Mouse (Mus musculus) urinary bladder, postnatal 10 days (tissue): ENCODE results near the gene Aip.

Source experiments
- DNase-seq: peaks from one replicate; pipeline ENCODE4 v3.0.0; 2022; ENCODE audit warnings: low spot score

Aip gene

GRCm38 (mm10) chr19:4113186-4113805, 12.4 kb downstream of the Aip start:
- peak; percentile 50 for DNase-seq

DNA sequence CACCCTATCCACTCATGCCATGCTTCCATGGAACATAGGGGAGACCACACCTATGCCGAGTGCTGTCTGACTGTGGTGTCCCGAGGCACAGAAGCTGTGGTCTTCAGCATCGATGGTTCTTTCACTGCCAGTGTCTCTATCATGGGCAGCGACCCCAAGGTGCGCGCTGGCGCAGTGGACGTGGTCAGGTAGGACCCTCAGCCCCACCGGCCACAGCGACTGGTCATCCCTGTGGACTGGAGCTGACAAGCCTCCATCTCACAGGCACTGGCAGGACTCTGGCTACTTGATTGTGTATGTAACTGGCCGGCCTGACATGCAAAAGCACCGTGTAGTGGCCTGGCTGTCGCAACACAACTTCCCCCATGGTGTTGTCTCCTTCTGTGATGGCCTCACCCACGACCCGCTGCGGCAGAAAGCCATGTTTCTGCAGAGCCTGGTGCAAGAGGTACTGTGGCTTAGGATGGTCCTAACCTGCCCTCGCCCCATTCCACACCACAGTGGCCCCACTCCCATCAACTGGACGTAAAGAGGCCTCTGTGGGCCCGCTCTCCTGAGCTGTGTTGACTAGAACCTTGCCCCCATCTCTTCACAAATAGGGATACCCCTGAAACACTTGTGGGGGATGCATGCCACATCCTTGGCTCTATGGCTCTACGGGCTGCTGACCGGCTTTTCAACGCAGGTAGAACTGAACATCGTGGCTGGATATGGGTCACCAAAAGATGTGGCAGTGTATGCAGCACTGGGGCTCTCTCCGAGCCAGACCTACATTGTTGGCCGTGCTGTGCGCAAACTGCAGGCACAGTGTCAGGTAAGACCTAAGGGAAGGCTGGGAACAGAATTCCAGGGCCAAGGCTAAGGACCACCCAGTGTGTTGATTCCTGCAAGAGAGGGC, 13.3 kb downstream of the Aip start:
- no peak for DNase-seq

- DNase-seq, result no peak
Observed at GRCm38 (mm10) chr19:4108535-4108934, 17.1 kb downstream of the Aip start.

DNA sequence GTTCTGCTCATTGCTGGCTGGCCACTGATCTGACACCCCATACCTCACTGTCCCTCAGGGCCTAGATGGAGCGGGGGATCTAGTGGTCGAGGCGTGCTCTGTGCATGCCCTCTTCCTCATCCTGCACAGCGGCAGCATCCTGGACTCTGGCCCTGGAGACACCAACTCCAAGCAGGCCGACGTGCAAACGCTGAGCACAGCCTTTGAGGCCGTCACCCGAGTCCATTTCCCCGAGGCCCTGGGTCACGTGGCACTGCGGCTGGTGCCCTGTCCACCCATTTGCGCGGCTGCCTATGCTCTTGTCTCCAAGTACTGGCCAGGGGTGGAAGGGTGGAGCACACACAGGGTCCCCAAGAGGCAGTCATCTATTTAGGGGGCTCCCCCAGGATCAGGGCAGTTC, 19.0 kb downstream of the Aip start:
- DNase-seq, result no peak

GRCm38 (mm10) chr19:4104675-4105194, 20.9 kb downstream of the Aip start:
- no peak for DNase-seq

DNA sequence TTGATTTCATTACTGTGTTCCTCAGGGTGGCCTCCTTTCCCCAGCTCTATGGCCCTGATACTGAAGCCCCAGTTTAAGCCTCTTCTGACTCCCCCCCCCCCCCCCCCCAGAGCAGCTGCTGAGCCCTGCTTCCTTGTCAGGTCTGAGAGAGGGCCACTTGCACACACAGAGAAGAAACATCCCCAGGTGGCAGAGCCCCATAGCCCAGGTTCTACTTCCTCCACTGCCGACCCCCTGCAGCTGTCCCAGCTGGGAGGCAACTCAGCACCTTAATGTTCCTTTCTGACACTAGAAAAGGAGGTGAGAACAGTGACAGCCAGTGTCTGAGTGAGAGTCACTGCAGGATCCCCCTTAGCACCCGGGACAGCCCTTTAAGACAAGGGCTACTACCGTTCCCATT, 21.9 kb downstream of the Aip start:
- DNase-seq, result no peak

DNA sequence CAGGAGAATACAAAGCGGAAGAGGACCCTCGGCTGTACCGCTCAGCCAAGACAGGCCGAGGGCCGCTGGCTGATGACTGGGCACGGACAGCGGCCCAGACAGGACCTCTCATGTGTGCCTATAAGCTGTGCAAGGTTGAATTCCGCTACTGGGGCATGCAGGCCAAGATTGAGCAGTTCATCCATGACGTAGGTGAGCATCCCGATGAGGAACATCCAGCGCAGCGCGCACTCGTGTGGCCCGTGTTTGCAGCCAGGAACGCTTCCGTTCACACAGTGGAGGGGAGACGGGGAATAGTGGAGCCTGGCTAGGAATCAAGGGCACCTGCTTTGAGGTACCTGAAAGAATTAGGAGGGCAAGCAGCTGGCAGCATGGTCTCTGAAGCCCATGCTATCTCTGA, 22.4 kb downstream of the Aip start:
- no peak for DNase-seq

- DNase-seq, result no peak
Observed at GRCm38 (mm10) chr19:4102626-4103025, 23.0 kb downstream of the Aip start.

DNA sequence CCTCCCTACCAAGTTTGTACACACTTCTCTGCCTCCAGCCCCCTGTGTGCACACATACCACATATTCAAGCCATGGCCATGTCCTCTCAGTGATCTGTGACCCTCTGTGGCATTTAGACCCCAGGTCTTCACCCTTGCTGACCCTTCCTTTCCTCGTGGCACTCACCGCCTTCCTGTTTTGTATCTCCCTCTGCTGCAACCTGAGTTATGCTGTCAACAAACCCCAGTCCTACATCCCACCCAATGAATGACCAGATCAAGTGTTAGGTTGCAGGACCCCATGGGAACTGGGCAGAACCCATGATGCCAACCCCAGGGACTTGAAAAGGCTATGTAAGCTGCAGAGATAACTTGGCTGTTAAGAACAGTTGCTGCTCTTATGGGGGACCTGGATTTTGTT, 23.6 kb downstream of the Aip start:
- no peak for DNase-seq

DNA sequence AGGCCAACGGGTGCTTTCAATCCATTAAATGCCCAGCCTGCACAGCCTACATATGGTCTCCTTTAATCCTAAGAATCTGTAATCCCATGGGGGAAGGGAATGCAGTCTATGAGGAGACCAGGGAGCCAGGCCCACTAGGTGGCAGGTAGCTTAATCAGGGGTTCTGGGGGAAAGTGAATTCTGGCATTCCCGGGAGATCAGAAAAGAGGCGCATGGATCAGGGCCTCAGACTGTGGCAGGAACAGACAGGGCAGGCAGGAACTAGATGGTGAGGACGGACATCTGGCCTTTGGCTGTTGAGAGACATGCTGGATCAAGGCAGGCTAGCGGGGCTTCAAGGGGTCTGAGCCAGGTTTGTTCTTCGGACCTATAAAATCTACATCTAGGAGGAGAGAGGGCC, 24.2 kb downstream of the Aip start:
- no peak for DNase-seq

DNA sequence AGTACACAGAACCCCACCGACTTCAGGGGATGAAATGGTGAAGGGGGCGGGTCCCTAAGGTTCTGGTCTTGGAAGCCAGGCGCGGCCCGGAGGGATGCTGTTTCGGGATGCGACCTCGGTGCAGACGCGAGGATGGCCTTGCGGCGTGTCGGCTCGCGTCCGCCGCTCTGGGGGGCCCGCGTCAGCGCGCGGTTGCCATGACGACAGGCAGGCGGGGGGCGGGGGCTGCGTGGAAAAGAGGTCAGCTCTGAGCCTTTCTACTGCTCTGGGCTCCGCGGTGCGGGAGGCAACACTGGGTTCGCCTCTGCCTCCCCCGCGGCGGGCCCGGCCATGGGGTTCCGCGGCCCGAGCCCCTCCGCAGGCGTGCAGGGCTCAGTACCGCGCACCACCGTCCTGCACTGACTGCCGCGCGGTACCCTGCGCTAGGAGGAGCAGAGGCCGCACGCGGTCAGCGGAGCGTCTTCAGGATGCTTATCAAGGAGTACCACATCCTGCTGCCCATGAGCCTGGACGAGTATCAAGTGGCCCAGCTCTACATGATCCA, 24.9 kb downstream of the Aip start:
- no peak for DNase-seq

DNA sequence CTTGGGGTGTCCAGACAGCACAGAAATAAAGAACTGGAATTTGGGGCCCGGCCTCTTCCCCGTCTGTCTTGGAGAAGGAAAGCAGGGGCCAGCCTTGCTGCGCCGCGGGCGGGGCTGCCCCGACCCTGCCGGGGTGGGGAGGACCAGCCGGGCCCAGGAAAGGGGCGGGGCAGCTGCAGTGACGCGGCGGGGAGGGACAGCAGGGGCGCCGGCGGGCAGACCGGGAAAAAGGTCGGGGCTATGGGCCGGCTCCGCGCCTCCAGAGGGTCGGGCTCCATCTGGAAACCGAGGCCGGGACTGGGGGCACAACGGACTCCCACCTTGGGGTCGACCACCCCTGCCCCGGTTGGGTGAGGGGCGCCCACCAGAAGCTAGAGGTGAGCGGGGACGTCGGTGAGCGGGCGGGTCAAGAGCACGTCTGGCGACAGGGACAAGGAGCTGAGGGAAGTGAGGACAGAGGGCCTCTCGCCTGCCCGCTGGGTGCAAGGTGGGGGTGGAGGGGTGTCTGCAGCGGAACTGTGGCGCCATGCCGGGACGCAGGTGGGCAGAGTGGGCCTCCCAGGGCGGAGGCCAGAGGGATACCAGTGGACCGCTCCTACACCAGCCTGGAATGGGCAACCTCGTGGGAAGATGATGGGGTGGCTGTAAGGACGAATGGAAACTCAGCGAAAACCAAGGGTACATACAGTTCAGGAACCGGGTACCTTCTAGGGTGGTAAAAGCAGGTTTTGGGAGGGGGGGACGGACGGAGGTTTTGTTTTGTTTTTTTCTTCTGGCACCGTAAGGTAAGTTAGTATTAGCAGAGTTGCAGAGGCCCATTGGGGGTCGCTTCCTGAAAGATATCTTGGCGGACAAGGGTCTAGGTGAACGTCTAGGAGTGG, 25.6 kb downstream of the Aip start, which contains the start of gene Pitpnm1:
Gene Pitpnm1 (plus strand): TSS at position 162 of the 881 bp plus-strand sequence.
- DNase-seq, result peak; percentile 49

- peak; percentile 78 for DNase-seq
Observed at GRCm38 (mm10) chr19:4099056-4099455, 26.6 kb downstream of the Aip start.

DNA sequence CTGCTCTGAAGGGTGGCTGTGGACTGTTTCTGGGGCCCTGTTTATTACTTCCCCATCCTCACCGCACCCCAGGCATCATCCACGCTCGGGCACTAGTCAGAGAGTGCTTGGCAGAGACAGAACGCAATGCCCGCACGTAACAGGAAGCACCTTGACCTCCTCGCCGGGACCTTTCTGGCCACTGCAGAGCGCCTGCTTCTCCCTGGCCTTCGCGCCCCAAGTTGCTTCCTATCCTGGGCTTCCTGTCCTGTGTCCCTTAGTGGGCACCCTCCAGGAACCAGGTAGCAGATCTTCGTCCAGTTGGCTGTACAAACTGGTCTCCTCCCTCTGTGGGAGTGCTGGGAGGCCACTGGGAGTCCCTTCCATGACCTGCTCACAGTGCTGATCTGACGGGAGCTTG, 27.2 kb downstream of the Aip start:
- DNase-seq, result no peak

DNA sequence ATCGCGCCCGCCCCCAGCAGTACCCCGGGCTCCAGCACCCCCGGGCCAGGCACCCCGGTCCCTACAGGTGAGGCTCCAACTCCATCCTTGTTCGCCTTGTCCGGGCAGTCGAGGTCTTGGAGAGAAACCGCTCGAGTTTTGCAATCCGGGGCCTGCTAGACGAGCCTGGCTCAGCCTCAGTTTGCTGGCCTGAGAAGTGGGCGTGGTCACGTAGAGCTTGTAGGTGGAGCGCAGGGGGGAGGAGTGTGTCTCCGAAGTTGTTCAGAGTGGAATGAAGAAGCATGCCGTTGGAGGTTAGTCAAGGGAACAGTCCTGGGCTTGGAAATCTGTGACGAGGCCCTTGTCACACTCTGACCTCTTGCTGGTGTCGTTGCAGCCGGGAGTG, 28.2 kb downstream of the Aip start:
- DNase-seq, result peak; percentile 51

DNA sequence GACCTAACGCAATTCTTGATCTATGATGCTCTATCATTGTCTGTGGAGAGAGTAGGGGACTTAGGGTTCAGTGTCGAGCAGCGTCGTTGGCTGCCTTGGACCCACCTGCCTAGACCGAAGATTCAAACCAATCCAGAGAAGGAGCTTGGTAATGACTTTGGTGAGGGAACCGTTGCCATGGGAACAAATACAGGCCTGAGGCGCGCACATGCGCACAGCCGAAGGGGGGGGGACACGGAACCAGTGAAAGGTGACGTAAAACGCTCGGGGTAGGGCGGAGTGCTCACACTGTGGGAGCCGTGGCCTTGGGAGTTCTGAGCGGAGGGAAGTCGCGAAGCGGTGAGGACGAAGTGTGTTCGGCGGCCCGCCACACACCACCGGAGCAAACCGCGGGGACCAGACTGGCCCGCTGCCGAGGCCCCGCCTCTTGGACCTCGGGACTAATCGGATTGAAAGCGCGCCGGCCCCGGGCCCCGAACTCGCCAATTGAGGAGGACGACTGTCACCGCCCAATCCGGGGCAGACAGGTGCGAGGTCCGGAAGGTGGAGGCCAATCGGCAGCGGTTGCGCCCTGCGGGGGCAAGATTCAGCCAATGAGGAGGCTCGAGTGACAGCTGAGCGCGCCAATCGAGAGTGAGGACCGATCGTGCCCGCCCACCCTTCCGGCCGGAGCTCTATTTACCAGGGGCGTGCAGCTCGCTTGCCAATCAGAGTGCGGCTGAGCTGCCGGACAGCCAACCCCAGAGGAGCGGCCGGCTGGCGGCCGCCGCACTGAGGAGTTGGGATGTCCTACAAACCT, 28.8 kb downstream of the Aip start, which contains the start of gene Cdk2ap2:
Gene Cdk2ap2 (plus strand): TSS at position 541 of the 799 bp plus-strand sequence.
- DNase-seq, result peak; percentile 99

DNA sequence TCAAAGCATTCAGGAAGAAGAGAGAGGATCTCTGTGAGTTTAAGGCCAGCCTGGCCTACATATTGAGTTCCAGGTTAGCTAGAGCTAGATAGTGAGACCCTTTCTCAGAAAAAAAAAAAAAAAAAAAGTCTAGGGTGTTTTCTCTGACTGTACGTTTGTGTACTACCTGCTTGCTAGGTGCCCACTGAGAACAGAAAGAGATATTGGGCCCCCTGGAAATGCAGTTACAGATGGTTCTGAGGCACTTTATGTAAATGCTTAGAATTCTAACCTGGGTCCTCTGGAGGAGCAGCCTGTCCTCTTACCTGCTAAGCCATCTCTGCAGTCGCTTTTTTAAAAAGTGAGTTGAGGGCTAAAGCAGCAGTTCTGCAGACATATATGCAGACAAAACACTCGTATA, 29.9 kb downstream of the Aip start:
- DNase-seq, result no peak

- no peak for DNase-seq
Observed at GRCm38 (mm10) chr19:4094774-4095303, 30.8 kb downstream of the Aip start.

GRCm38 (mm10) chr19:4094348-4094747, 31.3 kb downstream of the Aip start:
- no peak for DNase-seq

DNA sequence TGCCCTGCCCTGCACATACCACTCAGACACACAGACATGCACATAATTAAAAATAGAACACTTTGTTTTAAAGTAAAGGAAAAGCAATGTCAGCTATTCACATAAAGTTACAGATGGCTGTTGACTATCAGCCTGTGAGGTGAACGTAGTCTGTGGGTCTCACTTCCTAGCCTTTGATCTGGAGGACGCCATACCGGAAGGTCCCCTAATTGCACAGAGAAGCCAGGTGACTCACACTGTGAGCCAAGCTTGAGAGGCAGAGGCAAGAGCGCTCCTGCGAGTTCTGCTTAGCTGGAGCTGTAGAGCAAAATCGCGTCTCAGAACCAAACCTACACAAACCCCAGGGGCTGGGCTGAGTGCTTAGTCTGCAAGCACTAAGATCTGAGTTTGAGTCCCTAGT, 31.9 kb downstream of the Aip start:
- DNase-seq, result no peak

DNA sequence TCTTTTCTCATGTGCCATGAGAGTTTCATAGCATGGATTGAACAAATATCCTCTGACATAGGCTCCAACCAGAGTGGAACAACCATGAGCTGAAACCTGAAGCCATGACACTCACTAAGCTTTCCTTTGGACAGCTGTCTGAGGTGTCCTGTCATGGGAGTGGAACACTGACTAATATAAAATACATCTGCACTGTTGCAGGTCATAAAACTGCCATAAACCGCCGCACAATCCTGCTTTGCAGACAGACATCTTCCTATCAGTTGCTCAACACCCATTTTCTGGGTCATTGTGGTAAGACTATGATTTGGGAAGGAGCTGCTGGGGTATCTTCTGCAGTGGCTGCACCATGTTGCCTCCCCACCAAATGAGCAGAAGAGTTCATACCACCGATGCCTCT, 32.9 kb downstream of the Aip start:
- DNase-seq, result no peak
